Mouse (Mus musculus): ENCODE measurements around the gene Exo5. TPM values are rescaled to one million over a fixed set of nuclear protein-coding genes. Genes with fewer than 3 reads are reported as not detected.

Gene Exo5
- polyA plus RNA-seq, 1 experiment from 2014 or later, result 38.3 TPM

- Histone ChIP-seq H3K9ac (no peak overlapping the region), H3K4me3 (replicated peaks) (no peak overlapping the region), H3K27ac (no peak overlapping the region), H3K4me2 (no peak overlapping the region), H3K27me3 (no peaks in the 10 kb centered on the region; the same call in 1 of the 2 replicates), H3K4me1 (peaks cover 13% of the 10 kb centered on the region), H3K36me3 (replicated peaks) (no peaks in the 10 kb centered on the region), H3K9me3 (no peaks in the 10 kb centered on the region)
- 73% methylated on average over 7 of the region's 7 CpGs for WGBS
- no peak for ATAC-seq (ENCODE audit: low FRiP score)
These were observed 29.6 kb downstream of the Exo5 start for GRCm38 (mm10) chr4:120895226-120895625.

GRCm38 (mm10) chr4:120894584-120894983 is 30.2 kb downstream of the Exo5 start:
- no peak for ATAC-seq (ENCODE audit: low FRiP score)
- no peak overlapping the region for H3K27ac ChIP-seq

GRCm38 (mm10) chr4:120893656-120894401 is 31.0 kb downstream of the Exo5 start:
- 82% methylated on average over 11 of the region's 11 CpGs for WGBS
- no peak for ATAC-seq (ENCODE audit: low FRiP score)
- Histone ChIP-seq H3K4me1 (peaks cover 13% of the 10 kb centered on the region), H3K9me3 (no peaks in the 10 kb centered on the region), H3K4me2 (no peak overlapping the region), H3K27me3 (no peaks in the 10 kb centered on the region; the same call in 1 of the 2 replicates), H3K36me3 (replicated peaks) (no peaks in the 10 kb centered on the region), H3K27ac (no peak overlapping the region), H3K9ac (no peak overlapping the region), H3K4me3 (replicated peaks) (no peak overlapping the region)

More at GRCm38 (mm10) chr4:120894584-120894983, 30.2 kb downstream of the Exo5 start:
- Histone ChIP-seq H3K27me3 (no peaks in the 10 kb centered on the region; the same call in 1 of the 2 replicates), H3K36me3 (replicated peaks) (no peaks in the 10 kb centered on the region), H3K4me3 (replicated peaks) (no peak overlapping the region), H3K9me3 (no peaks in the 10 kb centered on the region), H3K4me1 (peaks cover 13% of the 10 kb centered on the region), H3K9ac (no peak overlapping the region), H3K4me2 (no peak overlapping the region)
- WGBS, result 84% methylated on average over 11 of the region's 11 CpGs

GRCm38 (mm10) chr4:120892516-120892915 is 32.3 kb downstream of the Exo5 start:
- 88% methylated on average over 1 of the region's 1 CpGs for WGBS
- no peak for ATAC-seq (ENCODE audit: low FRiP score)
- no peak overlapping the region for H3K4me2 ChIP-seq
- H3K4me3 ChIP-seq (replicated peaks), result no peak overlapping the region
- H3K27ac ChIP-seq, result no peak overlapping the region
- no peaks in the 10 kb centered on the region for H3K36me3 ChIP-seq (replicated peaks)
- H3K9ac ChIP-seq, result no peak overlapping the region
- H3K9me3 ChIP-seq, result no peaks in the 10 kb centered on the region
- H3K4me1 ChIP-seq, result peaks cover 13% of the 10 kb centered on the region
- H3K27me3 ChIP-seq, result no peaks in the 10 kb centered on the region; the same call in 1 of the 2 replicates

GRCm38 (mm10) chr4:120891960-120892359 is 32.9 kb downstream of the Exo5 start:
- no peak overlapping the region for H3K27ac ChIP-seq
- no peak overlapping the region for H3K4me3 ChIP-seq (replicated peaks)
- no peaks in the 10 kb centered on the region for H3K9me3 ChIP-seq
- no peaks in the 10 kb centered on the region for H3K36me3 ChIP-seq (replicated peaks)
- peaks cover 13% of the 10 kb centered on the region for H3K4me1 ChIP-seq
- no peak overlapping the region for H3K4me2 ChIP-seq
- no peak overlapping the region for H3K9ac ChIP-seq
- H3K27me3 ChIP-seq, result no peaks in the 10 kb centered on the region; the same call in 1 of the 2 replicates
- no peak for ATAC-seq (ENCODE audit: low FRiP score)

GRCm38 (mm10) chr4:120890754-120891440 is 33.9 kb downstream of the Exo5 start:
- peak; percentile 52 for ATAC-seq (ENCODE audit: low FRiP score)
- Histone ChIP-seq H3K36me3 (replicated peaks) (no peaks in the 10 kb centered on the region), H3K9ac (no peak overlapping the region), H3K9me3 (no peaks in the 10 kb centered on the region), H3K4me1 (peaks cover 17% of the 10 kb centered on the region), H3K27me3 (no peaks in the 10 kb centered on the region; the same call in 1 of the 2 replicates), H3K4me3 (replicated peaks) (no peak overlapping the region), H3K4me2 (no peak overlapping the region), H3K27ac (no peak overlapping the region; the same call in 1 of the 2 replicates)
- WGBS, result 55% methylated on average over 11 of the region's 11 CpGs

GRCm38 (mm10) chr4:120888884-120889283 is 35.9 kb downstream of the Exo5 start:
- Histone ChIP-seq H3K9me3 (no peaks in the 10 kb centered on the region), H3K4me2 (no peak overlapping the region), H3K9ac (no peak overlapping the region), H3K27ac (no peak overlapping the region), H3K27me3 (no peaks in the 10 kb centered on the region; the same call in 1 of the 2 replicates), H3K4me3 (replicated peaks) (no peak overlapping the region), H3K36me3 (replicated peaks) (no peaks in the 10 kb centered on the region), H3K4me1 (peaks cover 23% of the 10 kb centered on the region)
- WGBS, result 72% methylated on average over 8 of the region's 8 CpGs
- ATAC-seq (ENCODE audit: low FRiP score), result no peak

- Histone ChIP-seq H3K27me3 (no peaks in the 10 kb centered on the region), H3K27ac (no peak overlapping the region), H3K9ac (no peak overlapping the region), H3K4me2 (no peak overlapping the region), H3K4me1 (peaks cover 31% of the 10 kb centered on the region), H3K9me3 (no peaks in the 10 kb centered on the region), H3K4me3 (replicated peaks) (no peak overlapping the region), H3K36me3 (replicated peaks) (no peaks in the 10 kb centered on the region)
- ATAC-seq (ENCODE audit: low FRiP score), result peak; percentile 4; the same call in 1 of the 2 replicates
- 34% methylated on average over 8 of the region's 8 CpGs for WGBS
These were observed 37.3 kb downstream of the Exo5 start for GRCm38 (mm10) chr4:120887381-120888112.

- ATAC-seq (ENCODE audit: low FRiP score), result no peak
- Histone ChIP-seq H3K27me3 (no peaks in the 10 kb centered on the region), H3K36me3 (replicated peaks) (no peaks in the 10 kb centered on the region), H3K9me3 (no peaks in the 10 kb centered on the region), H3K27ac (no peak overlapping the region), H3K4me1 (peaks cover 39% of the 10 kb centered on the region), H3K4me2 (no peak overlapping the region), H3K4me3 (replicated peaks) (no peak overlapping the region), H3K9ac (no peak overlapping the region)
- 83% methylated on average over 5 of the region's 5 CpGs for WGBS
These were observed 38.0 kb downstream of the Exo5 start for GRCm38 (mm10) chr4:120886811-120887210.

GRCm38 (mm10) chr4:120886131-120886530 is 38.7 kb downstream of the Exo5 start:
- Histone ChIP-seq H3K4me3 (replicated peaks) (no peak overlapping the region), H3K27ac (no peak overlapping the region), H3K4me1 (peaks cover 43% of the 10 kb centered on the region), H3K9me3 (no peaks in the 10 kb centered on the region), H3K4me2 (no peak overlapping the region), H3K9ac (no peak overlapping the region), H3K36me3 (replicated peaks) (no peaks in the 10 kb centered on the region), H3K27me3 (no peaks in the 10 kb centered on the region)
- 46% methylated on average over 4 of the region's 4 CpGs for WGBS
- no peak for ATAC-seq (ENCODE audit: low FRiP score)

GRCm38 (mm10) chr4:120885208-120886120 is 39.4 kb downstream of the Exo5 start:
- H3K27me3 ChIP-seq, result no peaks in the 10 kb centered on the region
- no peak overlapping the region for H3K4me3 ChIP-seq (replicated peaks)
- H3K4me1 ChIP-seq, result peaks cover 41% of the 10 kb centered on the region
- no peak overlapping the region for H3K4me2 ChIP-seq
- 41% methylated on average over 13 of the region's 13 CpGs for WGBS
- H3K9ac ChIP-seq, result no peak overlapping the region
- ATAC-seq (ENCODE audit: low FRiP score), result no peak
- 0 out of 2 replicates have a peak overlapping the region, but pooled peaks have one; percentile 6 for H3K27ac ChIP-seq
- no peaks in the 10 kb centered on the region for H3K9me3 ChIP-seq
- no peaks in the 10 kb centered on the region for H3K36me3 ChIP-seq (replicated peaks)
